Mouse (Mus musculus): ENCODE results near the gene Mrpl50. TPM values are rescaled to one million over a fixed set of nuclear protein-coding genes. Genes with fewer than 3 reads are reported as not detected.
"Not testable (repeated sequence)": the region's sequence is repeated elsewhere in the genome, so short reads cannot be mapped to it uniquely, and the experiment has no call there.

Gene Mrpl50
- total RNA-seq (2021): 41.4 and 41.8 TPM in 2 replicates
- long read RNA-seq, transcript Mrpl50-201 (2 exons, 2,114 nt): major isoform, 86 of 92 reads
- long read RNA-seq, partial matches to known transcripts: 0 of 92 reads
- long read RNA-seq, other reads (novel, unspliced or antisense): 6 of 92 reads

GRCm38 (mm10) chr4:49520572-49521340 is at the start of gene Mrpl50, which contains the start of gene Zfp189:
Gene Mrpl50, minus strand, starts transcription at chr4:49521093.
Gene Zfp189, plus strand, starts transcription at chr4:49521176.
- peak; percentile 86 for DNase-seq

DNA sequence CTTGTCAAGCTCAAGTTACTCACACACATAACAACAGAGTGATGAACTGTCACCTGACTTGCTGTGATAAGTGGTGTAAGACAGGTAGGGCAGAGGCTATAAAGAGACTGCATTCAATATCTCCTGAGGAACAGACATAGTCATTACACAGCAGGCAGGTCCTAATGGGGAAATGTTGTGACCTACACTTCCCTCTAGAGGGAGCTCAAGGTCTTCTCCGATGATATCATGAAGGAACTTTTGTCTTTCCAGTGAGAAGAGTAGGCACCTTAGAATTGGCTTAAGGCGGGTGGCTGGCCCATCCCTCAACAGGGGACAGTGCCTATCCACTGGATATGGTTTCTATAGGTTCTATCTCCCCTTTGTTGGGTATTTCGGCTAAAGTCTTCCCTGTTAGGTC is 46.7 kb upstream of the Mrpl50 start:
- DNase-seq: peak; percentile 6

DNA sequence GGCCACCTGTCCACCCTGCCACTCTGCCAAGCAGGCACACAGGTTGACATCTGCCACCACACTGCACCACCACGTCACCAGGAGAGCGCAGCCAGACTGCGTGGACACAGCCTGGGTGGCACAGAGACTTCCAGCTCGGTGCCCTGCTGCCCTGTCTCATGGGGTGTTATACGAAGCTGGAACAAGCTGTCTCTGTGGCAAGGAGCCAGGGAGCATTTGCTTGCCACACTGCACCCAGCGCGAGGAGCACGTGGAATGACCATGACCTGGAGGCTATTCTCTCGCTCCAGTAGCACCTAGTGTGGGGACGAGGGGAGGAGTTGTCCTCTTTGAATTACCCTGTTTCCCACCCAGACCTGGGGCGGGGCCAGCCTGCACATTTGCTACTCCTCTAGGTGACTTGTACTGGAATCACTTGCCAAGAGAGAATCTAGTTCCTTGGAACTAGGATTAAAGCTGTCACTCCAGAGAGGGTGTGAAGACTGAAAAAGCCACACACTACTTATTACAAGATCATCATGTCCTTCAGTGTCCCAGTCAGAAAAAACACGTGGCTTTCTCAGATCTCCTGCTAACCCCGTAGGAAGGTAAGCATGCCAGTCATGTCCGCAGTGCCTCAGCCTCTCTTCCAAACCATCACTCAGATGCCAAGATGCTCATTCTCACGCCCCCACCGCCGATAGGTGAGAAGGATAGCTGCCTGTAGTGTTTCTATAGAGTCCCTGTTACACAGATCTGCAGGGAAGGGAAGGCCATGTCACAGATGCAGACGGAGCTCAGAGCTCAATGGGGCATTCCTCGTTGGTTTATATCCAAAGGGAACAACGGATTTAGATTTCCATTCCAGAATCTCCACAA is 39.3 kb upstream of the Mrpl50 start:
- DNase-seq: peak; percentile 61

DNA sequence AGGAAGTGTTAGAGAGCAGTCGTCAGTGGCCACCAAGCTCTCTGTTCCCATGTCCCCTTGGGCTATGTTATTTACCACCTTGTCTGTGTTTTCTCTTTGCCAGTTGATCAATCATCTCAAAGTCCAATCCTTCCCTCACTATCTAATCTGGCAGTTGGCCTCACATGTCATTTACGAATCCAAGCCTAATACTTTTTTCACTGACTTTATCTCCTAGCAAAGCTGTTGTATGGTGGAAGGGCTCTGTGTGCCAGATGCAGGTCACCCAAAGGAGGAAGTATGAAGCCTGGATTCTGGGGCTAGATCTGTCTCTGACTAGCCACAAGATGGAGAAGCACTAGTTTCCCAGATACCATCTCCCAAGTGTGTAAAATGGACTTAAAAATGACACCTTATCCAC is 37.3 kb upstream of the Mrpl50 start:
- no peak for DNase-seq

DNA sequence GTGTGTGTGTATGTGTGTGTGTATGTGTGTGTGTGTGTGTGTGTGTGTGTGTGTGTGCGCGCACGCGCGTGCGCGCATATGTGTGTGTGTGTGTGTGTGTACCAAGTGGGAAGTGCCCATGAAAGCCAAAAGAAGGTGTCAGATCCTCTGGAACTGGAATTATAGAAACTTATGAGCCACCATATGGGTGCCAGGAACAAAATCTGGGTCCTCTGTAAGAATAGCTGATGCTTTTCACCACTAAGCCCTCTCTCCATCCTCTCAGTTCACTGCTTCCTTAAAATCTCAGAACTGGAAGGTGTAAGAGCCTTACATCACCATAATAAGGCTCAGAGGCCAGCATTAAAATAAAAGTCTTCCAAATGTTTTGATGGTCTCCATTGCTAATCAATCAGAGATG is 36.5 kb upstream of the Mrpl50 start:
- no peak for DNase-seq

DNA sequence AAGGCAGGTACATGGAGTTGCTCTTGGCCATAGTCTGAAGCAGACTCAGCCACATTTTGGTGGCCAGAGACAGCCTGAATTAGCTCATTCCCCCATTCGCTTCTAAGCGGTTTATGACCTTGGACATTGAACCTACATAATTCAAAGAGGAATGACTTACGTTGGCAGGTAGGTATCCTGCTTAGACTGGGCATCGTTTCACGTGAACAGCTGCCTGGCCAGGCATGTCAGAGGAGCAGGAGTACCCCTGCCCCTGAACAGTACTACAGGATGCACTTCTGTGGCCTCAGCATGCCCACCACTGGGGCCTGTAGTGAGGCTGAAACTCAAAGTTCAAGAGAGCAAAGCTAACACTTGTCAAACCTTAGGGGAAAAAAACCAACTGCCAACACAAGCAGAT is 32.5 kb upstream of the Mrpl50 start:
- DNase-seq: no peak

GRCm38 (mm10) chr4:49549383-49549782 is 28.5 kb upstream of the Mrpl50 start, which contains the start of gene Aldob:
Gene Aldob, minus strand, starts transcription at chr4:49549546.
- DNase-seq: no peak

GRCm38 (mm10) chr4:49547544-49548219 is 26.8 kb upstream of the Mrpl50 start:
- DNase-seq: no peak

GRCm38 (mm10) chr4:49546873-49547543 is 26.1 kb upstream of the Mrpl50 start:
- DNase-seq: no peak

- no peak for DNase-seq
Measured at GRCm38 (mm10) chr4:49546026-49546425, 25.1 kb upstream of the Mrpl50 start.

DNA sequence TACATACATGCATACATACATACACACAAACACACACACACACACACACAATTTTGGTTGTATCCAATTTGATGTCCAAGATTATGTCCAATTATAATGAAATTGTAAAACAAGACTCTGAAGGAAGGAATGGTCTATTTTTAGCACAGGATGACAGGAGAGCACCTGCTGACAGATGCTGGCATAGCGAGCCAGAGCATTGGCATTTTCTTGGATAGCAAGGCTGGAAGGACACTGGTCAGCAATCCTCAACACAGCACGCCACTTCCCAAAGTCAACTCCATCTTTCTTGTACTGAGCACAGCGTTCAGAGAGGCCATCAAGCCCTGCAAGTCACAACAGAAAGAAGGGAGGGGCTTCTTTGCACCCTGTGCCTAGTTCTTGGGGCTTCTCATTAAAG is 20.1 kb upstream of the Mrpl50 start:
- DNase-seq: no peak

GRCm38 (mm10) chr4:49539665-49540064 is 18.8 kb upstream of the Mrpl50 start:
- DNase-seq: no peak

DNA sequence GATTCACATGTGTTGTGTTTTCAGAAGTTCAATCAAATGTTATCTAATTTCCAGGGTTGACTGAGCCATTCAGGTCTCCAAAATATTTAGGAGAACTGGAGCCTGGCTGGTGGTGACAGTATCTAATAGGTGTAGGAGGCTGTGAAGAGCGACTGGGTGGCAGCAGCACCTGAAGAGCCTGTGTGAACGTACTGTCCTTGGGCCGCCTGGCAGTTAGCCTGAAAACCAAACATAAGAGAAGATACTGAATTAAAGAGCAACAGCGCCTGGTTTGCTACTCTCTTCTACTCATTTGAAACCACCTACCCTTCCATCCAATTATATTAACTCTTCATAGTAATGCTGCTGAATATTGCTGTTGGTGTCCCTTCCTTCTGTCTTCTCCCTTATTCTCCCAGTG is 15.8 kb upstream of the Mrpl50 start:
- DNase-seq: no peak

- DNase-seq: no peak
Measured at GRCm38 (mm10) chr4:49535675-49536294, 14.9 kb upstream of the Mrpl50 start.

DNA sequence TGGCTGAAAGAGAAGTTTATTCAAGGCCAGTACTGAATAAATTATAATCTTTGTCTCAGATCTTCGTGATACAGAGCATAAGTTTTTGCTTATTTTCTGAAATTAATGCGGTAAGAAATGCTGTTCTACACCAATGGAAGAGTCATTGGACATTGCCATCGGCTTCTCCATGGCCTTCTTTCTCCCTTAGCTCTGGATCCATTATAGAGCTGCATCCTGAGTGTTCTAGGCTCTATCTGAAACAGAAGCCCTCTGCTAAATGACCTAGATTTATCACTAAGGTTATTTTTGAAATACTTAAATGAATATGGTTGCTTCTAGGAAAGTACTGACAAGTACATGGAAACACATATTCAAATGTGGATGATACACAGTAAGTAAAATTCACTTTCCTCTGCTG is 14.1 kb upstream of the Mrpl50 start:
- DNase-seq: no peak

DNA sequence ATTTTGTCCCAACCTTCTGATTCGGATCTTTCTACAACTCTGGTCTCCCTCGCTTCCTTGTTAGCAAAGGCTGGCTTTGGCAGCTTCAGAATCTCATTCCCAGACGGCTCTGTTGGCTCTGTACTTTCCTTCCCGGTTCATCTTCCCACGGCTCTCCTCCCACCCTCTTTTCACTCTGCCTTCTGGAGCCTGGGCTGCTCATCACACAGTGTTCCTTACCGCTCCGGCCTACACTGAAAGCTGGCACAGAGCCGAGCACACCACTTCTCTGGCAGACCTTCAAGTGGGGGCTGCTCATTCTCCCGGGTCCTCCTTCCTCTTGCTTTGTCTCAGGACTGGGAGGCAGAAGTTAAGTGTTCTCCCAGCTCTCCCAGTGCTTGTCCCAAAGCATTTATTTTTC is 1.7 kb upstream of the Mrpl50 start:
- DNase-seq: no peak

GRCm38 (mm10) chr4:49521346-49521745 is 453 bp upstream of the Mrpl50 start:
- no peak for DNase-seq

DNA sequence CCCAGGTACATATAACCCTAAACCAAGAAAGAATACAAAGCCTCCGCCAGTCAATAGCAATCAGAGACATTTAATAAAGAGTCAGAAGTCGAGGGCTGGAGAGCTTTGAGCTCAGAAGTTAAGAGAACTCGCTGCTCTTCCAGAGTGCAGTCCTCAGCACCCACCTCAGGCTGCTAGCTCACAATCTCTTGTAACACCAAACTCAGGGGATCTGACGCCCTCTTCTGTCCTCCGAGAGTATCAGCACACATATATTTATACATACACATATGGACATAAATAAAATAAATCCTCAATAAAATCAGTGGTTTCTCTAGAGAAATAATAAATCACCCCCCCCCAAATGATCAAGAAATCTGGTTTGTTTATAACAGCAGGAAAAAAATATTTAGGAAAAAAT is 1.4 kb downstream of the Mrpl50 start:
- no peak for DNase-seq

- no peak for DNase-seq
Measured at GRCm38 (mm10) chr4:49514441-49514840, 6.5 kb downstream of the Mrpl50 start.

GRCm38 (mm10) chr4:49512636-49513035 is 8.3 kb downstream of the Mrpl50 start:
- no peak for DNase-seq

DNA sequence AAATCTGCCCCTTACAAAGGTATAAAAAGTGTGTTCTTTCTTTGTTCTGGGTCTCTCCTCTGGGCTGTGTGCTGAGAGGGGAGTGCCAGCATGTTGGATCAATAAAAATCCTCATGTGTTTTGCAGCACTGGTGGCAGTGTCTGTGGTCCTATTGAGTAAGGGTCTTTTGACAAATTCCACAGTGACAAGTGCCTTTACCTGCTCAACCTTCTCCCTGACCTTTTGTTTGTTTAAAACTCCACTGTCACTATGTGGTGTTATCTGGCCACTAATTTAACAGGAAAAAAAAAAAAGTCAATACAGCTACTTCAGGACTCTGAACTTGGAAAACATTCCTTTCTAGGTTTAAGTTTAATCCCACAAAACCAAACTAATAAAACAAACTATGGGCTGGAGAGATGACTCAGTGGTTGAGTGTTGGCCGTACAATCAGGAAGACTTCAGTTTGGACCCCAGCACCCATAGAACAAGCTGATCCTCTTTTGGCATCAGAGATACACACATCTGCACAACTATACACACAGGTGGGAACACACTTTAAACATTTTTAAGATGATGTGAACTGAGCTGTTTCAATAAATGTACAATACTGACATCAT is 10.6 kb downstream of the Mrpl50 start:
- not testable (repeated sequence) for DNase-seq
